Mouse (Mus musculus): Measurements from ENCODE around the gene Nccrp1. TPM values are rescaled to one million over a fixed set of nuclear protein-coding genes. Genes with fewer than 3 reads are reported as not detected.

Nccrp1 gene
- polyA plus RNA-seq, 1 experiment = 1.0 TPM

DNA sequence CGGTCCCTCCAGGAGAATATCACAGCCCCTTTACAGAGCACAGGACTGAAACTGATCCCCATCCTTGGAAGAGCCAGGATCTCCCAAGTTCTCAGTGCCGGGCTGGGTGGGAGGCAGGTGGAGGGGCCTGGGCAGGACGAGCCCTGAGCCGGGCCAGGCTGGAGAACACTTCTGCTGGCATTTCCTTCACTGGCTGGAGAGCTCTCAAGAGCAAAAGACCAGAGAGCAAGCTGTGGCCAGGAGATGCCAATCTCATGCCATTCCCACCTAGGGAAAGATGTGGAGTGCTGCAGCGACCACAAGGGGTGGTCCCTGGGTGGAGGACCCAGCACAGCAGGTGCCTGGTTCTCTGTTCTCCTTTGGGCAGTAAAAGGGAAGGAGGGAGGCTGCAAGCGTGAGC lies 37.9 kb upstream of the Nccrp1 start:
- H3K4me1 ChIP-seq (ENCODE audit: control insufficient read depth, insufficient read depth, insufficient read length) = no peaks in the 10 kb centered on the region; the same call in 1 of the 2 replicates
- TF ChIP-seq CTCF (IDR thresholded peaks at IDR 0.05; ENCODE audit: extremely low read depth, insufficient read depth, insufficient read length, insufficient replicate concordance) (no peak), POLR2A (IDR thresholded peaks at IDR 0.05; ENCODE audit: low read depth, low read length) (no peak)
- no peaks in the 10 kb centered on the region for H3K36me3 ChIP-seq (ENCODE audit: control insufficient read depth, insufficient read depth, low read length)
- H3K27ac ChIP-seq (ENCODE audit: insufficient read depth, low read length) = no peak overlapping the region
- no peak for DNase-seq (ENCODE audit: low read depth in 1 of 2, low spot score in 2 of 2)
- no peak overlapping the region for H3K4me3 ChIP-seq (ENCODE audit: extremely low read depth, insufficient read depth, insufficient read length)
- 78% methylated on average over 6 of the region's 6 CpGs for WGBS
- no peaks in the 10 kb centered on the region for H3K27me3 ChIP-seq (ENCODE audit: control insufficient read depth, insufficient read depth, low read length)

DNA sequence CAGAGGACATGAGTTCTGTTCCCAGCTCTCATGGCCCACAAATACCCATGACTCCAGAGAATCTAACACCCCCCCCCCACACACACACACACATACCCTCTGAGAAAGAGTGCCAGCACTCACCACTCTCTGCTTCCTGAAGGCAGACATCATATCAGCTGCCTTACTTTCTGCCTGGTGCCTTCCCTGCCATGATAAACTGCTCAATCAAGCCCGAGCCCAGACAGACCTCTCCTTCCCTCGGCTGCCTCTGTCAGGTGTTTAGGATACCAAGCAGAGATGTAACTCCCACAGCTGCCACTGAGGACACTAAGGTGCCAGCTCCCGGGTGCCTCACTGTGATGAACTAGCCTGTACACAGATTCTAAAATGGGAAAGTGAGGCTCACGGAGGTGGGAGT lies 37.4 kb upstream of the Nccrp1 start:
- WGBS = 74% methylated on average over 4 of the region's 4 CpGs
- no peaks in the 10 kb centered on the region; the same call in 1 of the 2 replicates for H3K4me1 ChIP-seq (ENCODE audit: control insufficient read depth, insufficient read depth, insufficient read length)
- H3K36me3 ChIP-seq (ENCODE audit: control insufficient read depth, insufficient read depth, low read length) = no peaks in the 10 kb centered on the region
- no peak overlapping the region for H3K4me3 ChIP-seq (ENCODE audit: extremely low read depth, insufficient read depth, insufficient read length)
- TF ChIP-seq POLR2A (IDR thresholded peaks at IDR 0.05; ENCODE audit: low read depth, low read length) = no peak
- no peak for TF ChIP-seq CTCF (IDR thresholded peaks at IDR 0.05; ENCODE audit: extremely low read depth, insufficient read depth, insufficient read length, insufficient replicate concordance)
- DNase-seq (ENCODE audit: low read depth in 1 of 2, low spot score in 2 of 2) = no peak
- 0 out of 2 replicates have a peak overlapping the region, but pooled peaks have one; percentile 1 for H3K27ac ChIP-seq (ENCODE audit: insufficient read depth, low read length)
- H3K27me3 ChIP-seq (ENCODE audit: control insufficient read depth, insufficient read depth, low read length) = no peaks in the 10 kb centered on the region

DNA sequence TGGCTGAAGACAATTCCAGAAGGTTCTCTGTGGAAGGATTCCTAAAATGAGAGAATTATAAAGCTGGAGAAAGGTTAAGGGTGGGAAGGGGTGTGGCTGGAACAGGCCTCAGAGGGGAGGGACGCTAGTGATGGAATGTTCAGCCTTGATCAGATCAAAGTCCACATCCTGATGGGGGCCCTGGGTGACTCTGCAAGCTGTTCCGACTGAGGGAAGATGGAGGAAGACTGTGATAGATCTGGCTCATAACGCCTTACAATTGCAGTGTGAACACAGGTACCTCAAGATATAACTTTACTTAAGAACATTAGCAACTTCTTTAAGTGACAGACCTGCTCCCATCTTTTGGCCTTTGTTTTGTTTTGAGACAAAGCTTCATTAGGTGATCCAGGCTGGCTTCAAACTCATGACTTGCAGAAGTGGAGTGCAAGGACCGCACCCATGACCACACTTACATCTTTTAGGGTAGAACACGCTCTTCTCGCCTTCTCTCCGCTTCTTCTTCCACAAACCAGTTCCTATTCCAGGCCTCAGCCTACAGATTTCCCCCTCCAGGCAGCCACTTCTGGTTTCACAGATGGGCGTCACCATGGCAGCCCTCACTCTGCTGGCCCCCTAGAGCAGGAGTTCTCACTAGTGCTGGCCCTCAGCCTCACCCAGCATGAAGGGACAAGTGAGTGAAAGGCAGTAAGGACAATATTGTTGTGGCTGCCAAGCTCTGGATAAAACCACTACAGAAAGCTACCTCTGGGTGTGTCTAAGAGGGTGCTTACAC lies 36.7 kb upstream of the Nccrp1 start:
- TF ChIP-seq POLR2A (IDR thresholded peaks at IDR 0.05; ENCODE audit: low read depth, low read length) = no peak
- TF ChIP-seq CTCF (IDR thresholded peaks at IDR 0.05; ENCODE audit: extremely low read depth, insufficient read depth, insufficient read length, insufficient replicate concordance) = no peak
- WGBS = 81% methylated on average over 8 of the region's 8 CpGs
- Histone ChIP-seq H3K36me3 (ENCODE audit: control insufficient read depth, insufficient read depth, low read length) (no peaks in the 10 kb centered on the region), H3K27me3 (ENCODE audit: control insufficient read depth, insufficient read depth, low read length) (no peaks in the 10 kb centered on the region), H3K4me1 (ENCODE audit: control insufficient read depth, insufficient read depth, insufficient read length) (peaks cover 3% of the 10 kb centered on the region; the same call in 1 of the 2 replicates), H3K4me3 (ENCODE audit: extremely low read depth, insufficient read depth, insufficient read length) (no peak overlapping the region), H3K27ac (ENCODE audit: insufficient read depth, low read length) (no peak overlapping the region)
- DNase-seq (ENCODE audit: low read depth in 1 of 2, low spot score in 2 of 2) = no peak

DNA sequence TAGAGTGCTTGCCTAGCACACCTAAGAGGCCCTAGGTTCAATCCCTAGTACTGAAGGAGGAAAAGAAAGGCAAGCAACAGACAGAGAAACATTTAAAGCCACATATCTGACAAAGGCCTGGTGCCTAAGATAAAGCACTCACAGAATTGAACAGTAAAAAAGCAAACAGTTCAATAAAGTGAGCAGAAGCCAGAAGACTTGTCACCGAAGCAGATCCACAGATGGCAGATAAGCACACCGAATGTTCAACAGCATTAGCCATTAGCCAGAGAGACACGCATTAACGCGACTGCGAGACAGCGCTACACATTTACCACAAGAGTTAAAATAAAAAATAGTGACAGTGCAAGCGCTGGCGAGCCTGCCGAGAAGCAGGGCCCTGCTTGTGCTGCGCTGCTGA lies 35.8 kb upstream of the Nccrp1 start:
- no peak overlapping the region for H3K27ac ChIP-seq (ENCODE audit: insufficient read depth, low read length)
- WGBS = 74% methylated on average over 11 of the region's 11 CpGs
- no peaks in the 10 kb centered on the region for H3K36me3 ChIP-seq (ENCODE audit: control insufficient read depth, insufficient read depth, low read length)
- H3K4me3 ChIP-seq (ENCODE audit: extremely low read depth, insufficient read depth, insufficient read length) = no peak overlapping the region
- no peak for TF ChIP-seq CTCF (IDR thresholded peaks at IDR 0.05; ENCODE audit: extremely low read depth, insufficient read depth, insufficient read length, insufficient replicate concordance)
- no peak for TF ChIP-seq POLR2A (IDR thresholded peaks at IDR 0.05; ENCODE audit: low read depth, low read length)
- DNase-seq (ENCODE audit: low read depth in 1 of 2, low spot score in 2 of 2) = no peak
- peaks cover 3% of the 10 kb centered on the region; the same call in 1 of the 2 replicates for H3K4me1 ChIP-seq (ENCODE audit: control insufficient read depth, insufficient read depth, insufficient read length)
- H3K27me3 ChIP-seq (ENCODE audit: control insufficient read depth, insufficient read depth, low read length) = no peaks in the 10 kb centered on the region

DNA sequence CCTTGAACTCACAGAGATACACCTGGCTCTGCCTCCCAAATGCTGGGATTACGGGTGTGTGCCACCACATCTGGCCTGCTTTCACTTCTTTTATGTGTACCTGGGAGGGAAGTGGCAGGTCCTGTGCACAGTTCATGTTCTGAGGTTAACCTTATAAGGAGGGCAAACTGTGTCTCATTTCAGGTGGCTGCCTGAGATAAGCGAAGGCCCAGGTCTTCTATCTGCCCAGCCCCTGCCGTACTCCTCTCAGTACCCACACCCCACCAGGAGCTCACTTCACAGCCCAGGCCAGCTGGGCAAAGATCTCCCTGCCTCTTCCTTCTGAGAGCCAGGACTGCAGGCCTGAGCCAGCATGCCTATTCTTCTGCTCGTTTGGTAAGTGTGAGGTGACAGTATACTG lies 34.7 kb upstream of the Nccrp1 start:
- 56% methylated on average over 4 of the region's 4 CpGs for WGBS
- Histone ChIP-seq H3K27me3 (ENCODE audit: control insufficient read depth, insufficient read depth, low read length) (no peaks in the 10 kb centered on the region), H3K4me1 (ENCODE audit: control insufficient read depth, insufficient read depth, insufficient read length) (peaks cover 3% of the 10 kb centered on the region; the same call in 1 of the 2 replicates), H3K36me3 (ENCODE audit: control insufficient read depth, insufficient read depth, low read length) (no peaks in the 10 kb centered on the region), H3K4me3 (ENCODE audit: extremely low read depth, insufficient read depth, insufficient read length) (no peak overlapping the region), H3K27ac (ENCODE audit: insufficient read depth, low read length) (no peak overlapping the region; the same call in 1 of the 2 replicates)
- TF ChIP-seq POLR2A (IDR thresholded peaks at IDR 0.05; ENCODE audit: low read depth, low read length) (no peak), CTCF (IDR thresholded peaks at IDR 0.05; ENCODE audit: extremely low read depth, insufficient read depth, insufficient read length, insufficient replicate concordance) (no peak)
- DNase-seq (ENCODE audit: low read depth in 1 of 2, low spot score in 2 of 2) = no peak

DNA sequence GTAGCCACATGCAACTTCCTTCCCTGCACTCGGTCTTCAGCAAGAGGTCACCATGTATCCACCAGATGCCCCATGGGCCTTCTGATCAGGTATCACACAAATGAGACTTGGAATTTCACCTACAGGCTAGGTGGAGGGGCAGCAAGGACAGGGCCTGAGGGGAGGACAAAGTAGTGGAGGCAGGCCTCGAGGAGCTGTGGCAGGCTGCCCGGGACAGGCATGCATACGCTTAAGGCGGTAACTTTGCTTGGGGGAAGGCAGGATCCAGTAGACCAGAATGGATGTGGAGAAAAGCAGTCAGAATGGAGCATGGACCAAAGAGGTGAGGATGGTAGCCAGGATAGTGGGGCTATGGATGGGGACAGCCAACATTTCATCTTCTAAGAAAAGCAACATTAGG lies 32.8 kb upstream of the Nccrp1 start:
- no peak overlapping the region for H3K4me3 ChIP-seq (ENCODE audit: extremely low read depth, insufficient read depth, insufficient read length)
- no peak for TF ChIP-seq POLR2A (IDR thresholded peaks at IDR 0.05; ENCODE audit: low read depth, low read length)
- no peak for TF ChIP-seq CTCF (IDR thresholded peaks at IDR 0.05; ENCODE audit: extremely low read depth, insufficient read depth, insufficient read length, insufficient replicate concordance)
- H3K27me3 ChIP-seq (ENCODE audit: control insufficient read depth, insufficient read depth, low read length) = no peaks in the 10 kb centered on the region
- no peaks in the 10 kb centered on the region for H3K36me3 ChIP-seq (ENCODE audit: control insufficient read depth, insufficient read depth, low read length)
- H3K27ac ChIP-seq (ENCODE audit: insufficient read depth, low read length) = no peak overlapping the region
- 69% methylated on average over 5 of the region's 5 CpGs for WGBS
- H3K4me1 ChIP-seq (ENCODE audit: control insufficient read depth, insufficient read depth, insufficient read length) = peaks cover 3% of the 10 kb centered on the region; the same call in 1 of the 2 replicates
- DNase-seq (ENCODE audit: low read depth in 1 of 2, low spot score in 2 of 2) = no peak

DNA sequence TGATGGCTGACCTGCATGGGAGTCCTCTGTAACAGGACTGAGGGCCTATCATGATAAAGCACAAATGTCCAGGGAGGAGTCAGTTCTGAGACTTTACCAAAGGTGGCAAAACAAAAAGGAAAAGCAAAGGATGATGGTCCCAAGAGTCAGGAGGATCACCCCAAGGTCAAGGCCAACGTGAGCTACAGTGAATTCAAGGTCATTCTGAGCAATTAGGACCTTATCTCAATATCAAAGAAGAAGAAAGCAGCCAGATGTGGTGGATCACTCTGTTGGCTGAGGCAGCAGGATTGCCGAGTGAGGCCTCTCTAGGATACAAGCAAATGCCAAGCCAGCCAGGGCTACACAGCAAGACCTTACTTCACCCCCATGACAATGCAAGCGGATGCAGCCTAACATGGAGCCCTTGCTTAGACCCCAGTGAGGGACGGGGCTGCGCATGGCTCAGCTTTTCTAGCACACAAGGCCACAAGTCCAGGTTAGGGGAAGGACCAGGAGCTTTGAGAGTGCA lies 31.5 kb upstream of the Nccrp1 start:
- WGBS = 92% methylated on average over 5 of the region's 5 CpGs
- no peak for DNase-seq (ENCODE audit: low read depth in 1 of 2, low spot score in 2 of 2)
- Histone ChIP-seq H3K27me3 (ENCODE audit: control insufficient read depth, insufficient read depth, low read length) (no peaks in the 10 kb centered on the region), H3K4me1 (ENCODE audit: control insufficient read depth, insufficient read depth, insufficient read length) (peaks cover 3% of the 10 kb centered on the region; the same call in 1 of the 2 replicates), H3K27ac (ENCODE audit: insufficient read depth, low read length) (no peak overlapping the region), H3K4me3 (ENCODE audit: extremely low read depth, insufficient read depth, insufficient read length) (no peak overlapping the region), H3K36me3 (ENCODE audit: control insufficient read depth, insufficient read depth, low read length) (no peaks in the 10 kb centered on the region)
- no peak for TF ChIP-seq POLR2A (IDR thresholded peaks at IDR 0.05; ENCODE audit: low read depth, low read length)
- TF ChIP-seq CTCF (IDR thresholded peaks at IDR 0.05; ENCODE audit: extremely low read depth, insufficient read depth, insufficient read length, insufficient replicate concordance) = no peak
